Mouse (Mus musculus): ENCODE data around the gene Bcor. TPM values are rescaled to one million over a fixed set of nuclear protein-coding genes. Genes with fewer than 3 reads are reported as not detected.
A peak's percentile ranks its signal among the peaks of the same experiment; 100 is the strongest.

Bcor gene
- polyA plus RNA-seq, 1 experiment from 2014 or later = 15.0 TPM

GRCm38 (mm10) chrX:12096783-12097526 is 63.2 kb downstream of the Bcor start:
- Histone ChIP-seq H3K4me2 (ENCODE audit: low read depth, low read length) (no peak overlapping the region), H3K36me3 (ENCODE audit: control insufficient read depth, insufficient read depth, low read length) (no peaks in the 10 kb centered on the region), H3K27me3 (replicated peaks; ENCODE audit: control insufficient read depth, insufficient read depth, low read length) (peaks cover 23% of the 10 kb centered on the region), H3K9me3 (ENCODE audit: control insufficient read depth, low read length) (no peaks in the 10 kb centered on the region), H3K4me3 (ENCODE audit: low read depth, low read length) (no peak overlapping the region), H3K9ac (ENCODE audit: low read depth, low read length) (no peak overlapping the region), H3K27ac (replicated peaks; ENCODE audit: low read depth, low read length) (no peak overlapping the region), H3K4me1 (ENCODE audit: control insufficient read depth, insufficient read depth, low read length) (no peaks in the 10 kb centered on the region)
- DNase-seq (ENCODE audit: low spot score) (no peak), ATAC-seq (ENCODE audit: low read depth) (no peak)
- WGBS = 80% methylated on average over 12 of the region's 12 CpGs

- ATAC-seq (ENCODE audit: low read depth) = no peak
- H3K36me3 ChIP-seq (ENCODE audit: control insufficient read depth, insufficient read depth, low read length) = no peaks in the 10 kb centered on the region
- peaks cover 10% of the 10 kb centered on the region; the same call in 1 of the 2 replicates for H3K4me1 ChIP-seq (ENCODE audit: control insufficient read depth, insufficient read depth, low read length)
- no peaks in the 10 kb centered on the region for H3K9me3 ChIP-seq (ENCODE audit: control insufficient read depth, low read length)
- H3K4me3 ChIP-seq (ENCODE audit: low read depth, low read length) = no peak overlapping the region
- no peak for DNase-seq (ENCODE audit: low spot score)
- no peak overlapping the region for H3K27ac ChIP-seq (replicated peaks; ENCODE audit: low read depth, low read length)
- H3K4me2 ChIP-seq (ENCODE audit: low read depth, low read length) = no peak overlapping the region
- H3K9ac ChIP-seq (ENCODE audit: low read depth, low read length) = no peak overlapping the region
- peaks cover 53% of the 10 kb centered on the region for H3K27me3 ChIP-seq (replicated peaks; ENCODE audit: control insufficient read depth, insufficient read depth, low read length)
- WGBS = 79% methylated on average over 4 of the region's 4 CpGs
Observed at GRCm38 (mm10) chrX:12093371-12093770, 66.8 kb downstream of the Bcor start.

- ATAC-seq (ENCODE audit: low read depth) (no peak), DNase-seq (ENCODE audit: low spot score) (no peak)
- H3K4me2 ChIP-seq (ENCODE audit: low read depth, low read length) = peak overlapping the region; percentile 88
Observed at GRCm38 (mm10) chrX:12091431-12092061, 68.6 kb downstream of the Bcor start.

GRCm38 (mm10) chrX:12090871-12091404 is 69.2 kb downstream of the Bcor start:
- Histone ChIP-seq H3K9me3 (ENCODE audit: control insufficient read depth, low read length) (no peaks in the 10 kb centered on the region), H3K9ac (ENCODE audit: low read depth, low read length) (peak overlapping the region; percentile 76), H3K4me3 (ENCODE audit: low read depth, low read length) (peak overlapping the region; percentile 51), H3K27me3 (replicated peaks; ENCODE audit: control insufficient read depth, insufficient read depth, low read length) (peaks cover 77% of the 10 kb centered on the region), H3K36me3 (ENCODE audit: control insufficient read depth, insufficient read depth, low read length) (no peaks in the 10 kb centered on the region), H3K4me1 (ENCODE audit: control insufficient read depth, insufficient read depth, low read length) (peaks cover 10% of the 10 kb centered on the region; the same call in 1 of the 2 replicates), H3K4me2 (ENCODE audit: low read depth, low read length) (peak overlapping the region; percentile 88), H3K27ac (replicated peaks; ENCODE audit: low read depth, low read length) (peak overlapping the region; percentile 86)
- DNase-seq (ENCODE audit: low spot score) = peak; percentile 85
- peak; percentile 71 for ATAC-seq (ENCODE audit: low read depth)
- 9% methylated on average over 13 of the region's 47 CpGs for WGBS

More at GRCm38 (mm10) chrX:12091431-12092061, 68.6 kb downstream of the Bcor start:
- WGBS = 5% methylated on average over 7 of the region's 56 CpGs
- Histone ChIP-seq H3K9me3 (ENCODE audit: control insufficient read depth, low read length) (no peaks in the 10 kb centered on the region), H3K9ac (ENCODE audit: low read depth, low read length) (peak overlapping the region; percentile 76), H3K4me1 (ENCODE audit: control insufficient read depth, insufficient read depth, low read length) (peaks cover 10% of the 10 kb centered on the region; the same call in 1 of the 2 replicates), H3K27ac (replicated peaks; ENCODE audit: low read depth, low read length) (peak overlapping the region; percentile 86), H3K4me3 (ENCODE audit: low read depth, low read length) (peak overlapping the region; percentile 51), H3K36me3 (ENCODE audit: control insufficient read depth, insufficient read depth, low read length) (no peaks in the 10 kb centered on the region), H3K27me3 (replicated peaks; ENCODE audit: control insufficient read depth, insufficient read depth, low read length) (peaks cover 71% of the 10 kb centered on the region)

GRCm38 (mm10) chrX:12090151-12090870 is 69.8 kb downstream of the Bcor start:
- H3K4me2 ChIP-seq (ENCODE audit: low read depth, low read length) = peak overlapping the region; percentile 88
- H3K4me1 ChIP-seq (ENCODE audit: control insufficient read depth, insufficient read depth, low read length) = peaks cover 10% of the 10 kb centered on the region; the same call in 1 of the 2 replicates
- no peak overlapping the region for H3K9ac ChIP-seq (ENCODE audit: low read depth, low read length)
- H3K9me3 ChIP-seq (ENCODE audit: control insufficient read depth, low read length) = no peaks in the 10 kb centered on the region
- peaks cover 84% of the 10 kb centered on the region for H3K27me3 ChIP-seq (replicated peaks; ENCODE audit: control insufficient read depth, insufficient read depth, low read length)
- peak overlapping the region; percentile 86 for H3K27ac ChIP-seq (replicated peaks; ENCODE audit: low read depth, low read length)
- H3K4me3 ChIP-seq (ENCODE audit: low read depth, low read length) = peak overlapping the region; percentile 51
- H3K36me3 ChIP-seq (ENCODE audit: control insufficient read depth, insufficient read depth, low read length) = no peaks in the 10 kb centered on the region
- 10% methylated on average over 18 of the region's 37 CpGs for WGBS
- DNase-seq (ENCODE audit: low spot score) = no peak
- ATAC-seq (ENCODE audit: low read depth) = peak; percentile 31; the same call in 1 of the 2 replicates

- no peak for ATAC-seq (ENCODE audit: low read depth)
- H3K9me3 ChIP-seq (ENCODE audit: control insufficient read depth, low read length) = no peaks in the 10 kb centered on the region
- peak overlapping the region; percentile 17 for H3K4me3 ChIP-seq (ENCODE audit: low read depth, low read length)
- 10% methylated on average over 32 of the region's 52 CpGs for WGBS
- H3K4me1 ChIP-seq (ENCODE audit: control insufficient read depth, insufficient read depth, low read length) = peaks cover 10% of the 10 kb centered on the region; the same call in 1 of the 2 replicates
- H3K27ac ChIP-seq (replicated peaks; ENCODE audit: low read depth, low read length) = peak overlapping the region; percentile 81
- H3K36me3 ChIP-seq (ENCODE audit: control insufficient read depth, insufficient read depth, low read length) = no peaks in the 10 kb centered on the region
- no peak for DNase-seq (ENCODE audit: low spot score)
- peak overlapping the region; percentile 88 for H3K4me2 ChIP-seq (ENCODE audit: low read depth, low read length)
- H3K27me3 ChIP-seq (replicated peaks; ENCODE audit: control insufficient read depth, insufficient read depth, low read length) = peaks cover 92% of the 10 kb centered on the region
- no peak overlapping the region for H3K9ac ChIP-seq (ENCODE audit: low read depth, low read length)
Observed at GRCm38 (mm10) chrX:12089353-12090081, 70.6 kb downstream of the Bcor start.

- H3K4me2 ChIP-seq (ENCODE audit: low read depth, low read length) = peak overlapping the region; percentile 88
- H3K9me3 ChIP-seq (ENCODE audit: control insufficient read depth, low read length) = no peaks in the 10 kb centered on the region
- peaks cover 10% of the 10 kb centered on the region; the same call in 1 of the 2 replicates for H3K4me1 ChIP-seq (ENCODE audit: control insufficient read depth, insufficient read depth, low read length)
- H3K27me3 ChIP-seq (replicated peaks; ENCODE audit: control insufficient read depth, insufficient read depth, low read length) = peaks cover 92% of the 10 kb centered on the region
- no peaks in the 10 kb centered on the region for H3K36me3 ChIP-seq (ENCODE audit: control insufficient read depth, insufficient read depth, low read length)
- H3K4me3 ChIP-seq (ENCODE audit: low read depth, low read length) = peak overlapping the region; percentile 48
- peak overlapping the region; percentile 81 for H3K27ac ChIP-seq (replicated peaks; ENCODE audit: low read depth, low read length)
- peak overlapping the region; percentile 66 for H3K9ac ChIP-seq (ENCODE audit: low read depth, low read length)
- no peak for ATAC-seq (ENCODE audit: low read depth)
- 3% methylated on average over 7 of the region's 13 CpGs for WGBS
- DNase-seq (ENCODE audit: low spot score) = no peak
Observed at GRCm38 (mm10) chrX:12089027-12089340, 71.2 kb downstream of the Bcor start.
